Mouse (Mus musculus) megakaryocyte, embryonic 14.5 days (primary cell): Measurements from ENCODE around the gene Eya2.

Experiments
- FLI1 ChIP-seq: IDR thresholded peaks from 2 replicates; pipeline ENCODE4 v1.6.1; 2012; ENCODE audit warnings: low read length, inconsistent platforms, mixed read lengths
- GATA1 ChIP-seq: IDR thresholded peaks from 3 replicates; pipeline ENCODE4 v1.6.1; 2012; ENCODE audit warnings: mixed read lengths, low read length, inconsistent platforms, borderline replicate concordance

DNA sequence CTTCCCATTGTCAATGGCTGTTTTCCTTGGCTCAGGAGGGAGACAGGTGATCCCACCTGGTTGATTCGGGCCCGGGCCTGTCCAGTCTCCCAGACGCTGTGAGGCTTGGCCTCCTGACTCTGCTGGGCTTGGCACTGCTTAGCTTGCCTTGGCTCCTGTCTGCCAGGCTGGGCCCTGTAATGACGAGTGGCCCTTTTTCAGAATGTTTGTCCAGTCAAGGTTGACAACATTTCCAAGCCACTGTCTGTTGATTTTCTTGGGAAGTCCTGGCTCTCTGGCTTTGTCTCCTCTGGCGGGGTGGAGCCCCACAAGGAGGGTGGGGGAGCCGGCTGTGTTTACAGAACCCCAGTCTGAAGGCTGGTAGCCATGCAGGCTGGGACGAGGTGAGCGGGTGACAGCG lies 49.2 kb downstream of the Eya2 start:
- TF ChIP-seq GATA1: no peak
- TF ChIP-seq FLI1: no peak
